Mouse (Mus musculus) yolk sac, embryonic 10.5 days (tissue): Measurements from ENCODE around the gene Nrbp1.
"Not testable (repeated sequence)": the region's sequence is repeated elsewhere in the genome, so short reads cannot be mapped to it uniquely, and the experiment has no call there.

Experiments used
- DNase-seq: peaks from one replicate; pipeline ENCODE4 v3.0.0-alpha.2; 2017; ENCODE audit warnings: low spot score

The Nrbp1 gene

GRCm38 (mm10) chr5:31204421-31204820 lies 36.2 kb upstream of the Nrbp1 start:
- DNase-seq = no peak

GRCm38 (mm10) chr5:31216554-31216953 lies 24.1 kb upstream of the Nrbp1 start:
- DNase-seq = not testable (repeated sequence)

GRCm38 (mm10) chr5:31218294-31218693 lies 22.4 kb upstream of the Nrbp1 start:
- DNase-seq = peak; percentile 31

- DNase-seq = no peak
Measured at GRCm38 (mm10) chr5:31219070-31219469, 21.6 kb upstream of the Nrbp1 start.

- no peak for DNase-seq
Measured at GRCm38 (mm10) chr5:31219474-31219873, 21.2 kb upstream of the Nrbp1 start.

GRCm38 (mm10) chr5:31219911-31220447 lies 20.7 kb upstream of the Nrbp1 start:
- no peak for DNase-seq

GRCm38 (mm10) chr5:31220448-31221303 lies 20.0 kb upstream of the Nrbp1 start, which contains the start of gene Ppm1g:
Ppm1g (minus strand) TSS chr5:31220687.
- DNase-seq = peak; percentile 95

- peak; percentile 44 for DNase-seq
Measured at GRCm38 (mm10) chr5:31221304-31221945, 19.2 kb upstream of the Nrbp1 start.

- DNase-seq = no peak
Measured at GRCm38 (mm10) chr5:31222696-31223095, 18.0 kb upstream of the Nrbp1 start.

GRCm38 (mm10) chr5:31226641-31227040 lies 14.0 kb upstream of the Nrbp1 start:
- no peak for DNase-seq

GRCm38 (mm10) chr5:31241522-31242034 lies 914 bp downstream of the Nrbp1 start:
- DNase-seq = no peak

GRCm38 (mm10) chr5:31242191-31242590 lies 1.5 kb downstream of the Nrbp1 start:
- no peak for DNase-seq

- DNase-seq = no peak
Measured at GRCm38 (mm10) chr5:31250716-31251115, 10.1 kb downstream of the Nrbp1 start.

GRCm38 (mm10) chr5:31251541-31252101 lies 11.0 kb downstream of the Nrbp1 start, which contains the start of gene Krtcap3:
Krtcap3 (plus strand) TSS chr5:31251691.
- peak; percentile 78 for DNase-seq

GRCm38 (mm10) chr5:31252151-31252550 lies 11.5 kb downstream of the Nrbp1 start:
- DNase-seq = peak; percentile 10

GRCm38 (mm10) chr5:31252795-31253545 lies 12.3 kb downstream of the Nrbp1 start:
- no peak for DNase-seq

- no peak for DNase-seq
Measured at GRCm38 (mm10) chr5:31253806-31254205, 13.1 kb downstream of the Nrbp1 start.

- DNase-seq = no peak
Measured at GRCm38 (mm10) chr5:31254452-31254851, 13.8 kb downstream of the Nrbp1 start.

- no peak for DNase-seq
Measured at GRCm38 (mm10) chr5:31254901-31255300, 14.2 kb downstream of the Nrbp1 start.

- DNase-seq = no peak
Measured at GRCm38 (mm10) chr5:31255381-31255780, 14.7 kb downstream of the Nrbp1 start.

- DNase-seq = no peak
Measured at GRCm38 (mm10) chr5:31255971-31256370, 15.3 kb downstream of the Nrbp1 start.

- no peak for DNase-seq
Measured at GRCm38 (mm10) chr5:31257616-31258015, 17.0 kb downstream of the Nrbp1 start.
